Mouse (Mus musculus): ENCODE measurements at regions not wholly inside any gene's neighbourhood (a gene's known extent, or its start where the extent isn't known, plus 50 kb on each side); places are given as distances from the start of the nearest gene placed in this dataset.
A peak's percentile ranks its signal among the peaks of the same experiment; 100 is the strongest.

- Histone ChIP-seq H3K27ac (peak overlapping the region; percentile 87), H3K4me1 (replicated peaks) (peaks cover 39% of the 10 kb centered on the region), H3K4me3 (no peak overlapping the region), H3K36me3 (no peaks in the 10 kb centered on the region), H3K9me3 (replicated peaks) (no peaks in the 10 kb centered on the region), H3K4me2 (peak overlapping the region; percentile 45), H3K27me3 (no peaks in the 10 kb centered on the region), H3K9ac (no peak overlapping the region)
- WGBS: 14% methylated on average over 6 of the region's 6 CpGs
- ATAC-seq (replicated peaks; ENCODE audit: insufficient number of reproducible peaks, insufficient read depth, low FRiP score, low read depth): peak; percentile 36
Observed at GRCm38 (mm10) chr3:104319377-104319776, 99.2 kb upstream of the Magi3 start.

- no peak overlapping the region for H3K9ac ChIP-seq
- H3K4me1 ChIP-seq (replicated peaks): peaks cover 39% of the 10 kb centered on the region
- peak overlapping the region; percentile 87 for H3K27ac ChIP-seq
- no peaks in the 10 kb centered on the region for H3K9me3 ChIP-seq (replicated peaks)
- no peak overlapping the region for H3K4me3 ChIP-seq
- H3K36me3 ChIP-seq: no peaks in the 10 kb centered on the region
- peak overlapping the region; percentile 45 for H3K4me2 ChIP-seq
- peak; percentile 71 for ATAC-seq (replicated peaks; ENCODE audit: insufficient number of reproducible peaks, insufficient read depth, low FRiP score, low read depth)
- H3K27me3 ChIP-seq: no peaks in the 10 kb centered on the region
- WGBS: 14% methylated on average over 8 of the region's 8 CpGs
Observed at GRCm38 (mm10) chr3:104318911-104319310, 98.7 kb upstream of the Magi3 start.

GRCm38 (mm10) chr3:104317528-104317927 lies 97.4 kb upstream of the Magi3 start:
- H3K4me1 ChIP-seq (replicated peaks): peaks cover 39% of the 10 kb centered on the region
- H3K4me2 ChIP-seq: no peak overlapping the region
- WGBS: 59% methylated on average over 4 of the region's 4 CpGs
- ATAC-seq (replicated peaks; ENCODE audit: insufficient number of reproducible peaks, insufficient read depth, low FRiP score, low read depth): no peak
- H3K4me3 ChIP-seq: no peak overlapping the region
- no peak overlapping the region for H3K27ac ChIP-seq
- no peak overlapping the region for H3K9ac ChIP-seq
- no peaks in the 10 kb centered on the region for H3K9me3 ChIP-seq (replicated peaks)
- no peaks in the 10 kb centered on the region for H3K36me3 ChIP-seq
- no peaks in the 10 kb centered on the region for H3K27me3 ChIP-seq

GRCm38 (mm10) chr3:104313063-104313462 lies 92.9 kb upstream of the Magi3 start:
- 56% methylated on average over 4 of the region's 4 CpGs for WGBS
- Histone ChIP-seq H3K27ac (no peak overlapping the region), H3K9ac (no peak overlapping the region), H3K36me3 (no peaks in the 10 kb centered on the region), H3K9me3 (replicated peaks) (no peaks in the 10 kb centered on the region), H3K4me1 (replicated peaks) (peaks cover 18% of the 10 kb centered on the region), H3K4me3 (no peak overlapping the region), H3K27me3 (no peaks in the 10 kb centered on the region), H3K4me2 (no peak overlapping the region)
- ATAC-seq (replicated peaks; ENCODE audit: insufficient number of reproducible peaks, insufficient read depth, low FRiP score, low read depth): no peak

- Histone ChIP-seq H3K4me2 (no peak overlapping the region), H3K9ac (no peak overlapping the region), H3K27ac (no peak overlapping the region), H3K9me3 (replicated peaks) (no peaks in the 10 kb centered on the region), H3K4me3 (no peak overlapping the region), H3K36me3 (no peaks in the 10 kb centered on the region), H3K4me1 (replicated peaks) (peaks cover 18% of the 10 kb centered on the region), H3K27me3 (no peaks in the 10 kb centered on the region)
- ATAC-seq (replicated peaks; ENCODE audit: insufficient number of reproducible peaks, insufficient read depth, low FRiP score, low read depth): no peak
- WGBS: 87% methylated on average over 1 of the region's 1 CpGs
Observed at GRCm38 (mm10) chr3:104306961-104307360, 86.8 kb upstream of the Magi3 start.

- Histone ChIP-seq H3K9me3 (replicated peaks) (no peaks in the 10 kb centered on the region), H3K36me3 (no peaks in the 10 kb centered on the region), H3K4me1 (replicated peaks) (peaks cover 16% of the 10 kb centered on the region), H3K27ac (no peak overlapping the region), H3K27me3 (no peaks in the 10 kb centered on the region), H3K9ac (no peak overlapping the region), H3K4me3 (no peak overlapping the region), H3K4me2 (peak overlapping the region; percentile 2; the same call in 1 of the 2 replicates)
- WGBS: 14% methylated on average over 12 of the region's 12 CpGs
- no peak for ATAC-seq (replicated peaks; ENCODE audit: insufficient number of reproducible peaks, insufficient read depth, low FRiP score, low read depth)
Observed at GRCm38 (mm10) chr3:104305904-104306563, 85.9 kb upstream of the Magi3 start.

- Histone ChIP-seq H3K27ac (no peak overlapping the region), H3K9ac (no peak overlapping the region), H3K4me1 (replicated peaks) (peaks cover 15% of the 10 kb centered on the region), H3K36me3 (no peaks in the 10 kb centered on the region), H3K9me3 (replicated peaks) (no peaks in the 10 kb centered on the region), H3K4me2 (no peak overlapping the region), H3K4me3 (no peak overlapping the region), H3K27me3 (no peaks in the 10 kb centered on the region)
- WGBS: 61% methylated on average over 7 of the region's 7 CpGs
- ATAC-seq (replicated peaks; ENCODE audit: insufficient number of reproducible peaks, insufficient read depth, low FRiP score, low read depth): no peak
Observed at GRCm38 (mm10) chr3:104303577-104303976, 83.4 kb upstream of the Magi3 start.

- ATAC-seq (replicated peaks; ENCODE audit: insufficient number of reproducible peaks, insufficient read depth, low FRiP score, low read depth): no peak
- H3K27me3 ChIP-seq: no peaks in the 10 kb centered on the region
- no peak overlapping the region for H3K9ac ChIP-seq
- peaks cover 13% of the 10 kb centered on the region for H3K4me1 ChIP-seq (replicated peaks)
- no peak overlapping the region for H3K4me3 ChIP-seq
- H3K4me2 ChIP-seq: no peak overlapping the region
- H3K27ac ChIP-seq: no peak overlapping the region
- 88% methylated on average over 5 of the region's 5 CpGs for WGBS
- H3K36me3 ChIP-seq: no peaks in the 10 kb centered on the region
- no peaks in the 10 kb centered on the region for H3K9me3 ChIP-seq (replicated peaks)
Observed at GRCm38 (mm10) chr3:104300201-104300600, 80.0 kb upstream of the Magi3 start.

- ATAC-seq (replicated peaks; ENCODE audit: insufficient number of reproducible peaks, insufficient read depth, low FRiP score, low read depth): no peak
- Histone ChIP-seq H3K4me1 (replicated peaks) (peaks cover 20% of the 10 kb centered on the region), H3K9ac (no peak overlapping the region), H3K4me2 (no peak overlapping the region), H3K4me3 (no peak overlapping the region), H3K9me3 (replicated peaks) (no peaks in the 10 kb centered on the region), H3K36me3 (no peaks in the 10 kb centered on the region), H3K27me3 (no peaks in the 10 kb centered on the region), H3K27ac (no peak overlapping the region)
- WGBS: 41% methylated on average over 4 of the region's 4 CpGs
Observed at GRCm38 (mm10) chr3:104298878-104299277, 78.7 kb upstream of the Magi3 start.

GRCm38 (mm10) chr3:104298409-104298808 lies 78.2 kb upstream of the Magi3 start:
- Histone ChIP-seq H3K9ac (no peak overlapping the region), H3K27ac (no peak overlapping the region), H3K4me3 (no peak overlapping the region), H3K27me3 (no peaks in the 10 kb centered on the region), H3K4me2 (no peak overlapping the region), H3K4me1 (replicated peaks) (peaks cover 17% of the 10 kb centered on the region), H3K36me3 (no peaks in the 10 kb centered on the region), H3K9me3 (replicated peaks) (no peaks in the 10 kb centered on the region)
- 87% methylated on average over 2 of the region's 2 CpGs for WGBS
- ATAC-seq (replicated peaks; ENCODE audit: insufficient number of reproducible peaks, insufficient read depth, low FRiP score, low read depth): no peak

- H3K27ac ChIP-seq: no peak overlapping the region
- no peaks in the 10 kb centered on the region for H3K27me3 ChIP-seq
- H3K4me3 ChIP-seq: no peak overlapping the region
- no peak overlapping the region for H3K4me2 ChIP-seq
- no peak overlapping the region for H3K9ac ChIP-seq
- WGBS: 57% methylated on average over 6 of the region's 6 CpGs
- no peaks in the 10 kb centered on the region for H3K9me3 ChIP-seq (replicated peaks)
- no peaks in the 10 kb centered on the region for H3K36me3 ChIP-seq
- H3K4me1 ChIP-seq (replicated peaks): peaks cover 15% of the 10 kb centered on the region
- ATAC-seq (replicated peaks; ENCODE audit: insufficient number of reproducible peaks, insufficient read depth, low FRiP score, low read depth): no peak
Observed at GRCm38 (mm10) chr3:104297112-104297511, 76.9 kb upstream of the Magi3 start.

- ATAC-seq (replicated peaks; ENCODE audit: insufficient number of reproducible peaks, insufficient read depth, low FRiP score, low read depth): no peak
- WGBS: 76% methylated on average over 9 of the region's 9 CpGs
- Histone ChIP-seq H3K36me3 (no peaks in the 10 kb centered on the region), H3K27ac (no peak overlapping the region), H3K9me3 (replicated peaks) (no peaks in the 10 kb centered on the region), H3K4me2 (no peak overlapping the region), H3K27me3 (no peaks in the 10 kb centered on the region), H3K9ac (no peak overlapping the region), H3K4me3 (no peak overlapping the region), H3K4me1 (replicated peaks) (peaks cover 15% of the 10 kb centered on the region)
Observed at GRCm38 (mm10) chr3:104295856-104296255, 75.7 kb upstream of the Magi3 start.

Data from heart, embryonic 15.5 days (tissue).